Mouse (Mus musculus) midbrain, postnatal 0 days (tissue): ENCODE measurements around the gene Mrps6. TPM values are rescaled to one million over a fixed set of nuclear protein-coding genes. Genes with fewer than 3 reads are reported as not detected.

ENCODE experiments used
- ATAC-seq: fragments of 200-750 bp; cut with Nextera tagmentation; 2 replicates; pipeline ENCODE4 v1.8.0; 2017; ENCODE audit warnings: moderate number of reproducible peaks, mild to moderate bottlenecking, moderate TSS enrichment, moderate library complexity; ENCODE audit not compliant: low FRiP score
- DNase-seq: peaks from one replicate; pipeline ENCODE4 v3.0.0-alpha.2; 2015; ENCODE audit warnings: low spot score
- H3K27ac ChIP-seq: fragments of 300-500 bp; sonication (generic); 2 replicates; pipeline ENCODE4 v1.5.1; 2014; ENCODE audit warnings: low read depth, mild to moderate bottlenecking, low read length, mixed read lengths
- H3K27me3 ChIP-seq: fragments of 300-500 bp; sonication (generic); 2 replicates; pipeline ENCODE4 v1.6.1; 2014; ENCODE audit warnings: low read length, control low read depth, mixed read lengths; ENCODE audit not compliant: insufficient read depth
- H3K36me3 ChIP-seq: fragments of 300-500 bp; sonication (generic); 2 replicates; pipeline ENCODE4 v1.6.1; 2014; ENCODE audit warnings: low read length, control low read depth, mixed read lengths; ENCODE audit not compliant: insufficient read depth
- H3K4me1 ChIP-seq: fragments of 300-500 bp; sonication (generic); 2 replicates; pipeline ENCODE4 v1.6.1; 2014; ENCODE audit warnings: mild to moderate bottlenecking, control low read depth, antibody characterized with exemption, low read length, mixed read lengths; ENCODE audit not compliant: insufficient read depth
- H3K4me2 ChIP-seq: fragments of 300-500 bp; sonication (generic); 2 replicates; pipeline ENCODE4 v1.6.1; 2014; ENCODE audit warnings: low read depth, mild to moderate bottlenecking, low read length, mixed read lengths; ENCODE audit not compliant: poor library complexity, severe bottlenecking
- H3K4me3 ChIP-seq: fragments of 300-500 bp; sonication (generic); 2 replicates; pipeline ENCODE4 v1.5.1; 2014; ENCODE audit warnings: low read depth, mild to moderate bottlenecking, low read length, moderate library complexity
- H3K9ac ChIP-seq: fragments of 300-500 bp; sonication (generic); replicated peaks from 2 replicates; pipeline ENCODE4 v1.6.1; 2014; ENCODE audit warnings: mild to moderate bottlenecking, low read length, moderate library complexity, mixed read lengths; ENCODE audit not compliant: poor library complexity, severe bottlenecking
- H3K9me3 ChIP-seq: fragments of 300-500 bp; sonication (generic); 2 replicates; pipeline ENCODE4 v1.6.1; 2016; ENCODE audit warnings: low read length, control low read depth
- CTCF ChIP-seq: IDR thresholded peaks from 2 replicates; pipeline ENCODE4 v1.5.1; 2016; ENCODE audit warnings: antibody characterized with exemption, mild to moderate bottlenecking
- WGBS: fragments of 180-500 bp; shearing (Covaris S2); extraction: QIAGEN DNeasy Blood & Tissue Kit; methylation state at CpG from one replicate; pipeline ENCODE4 v1.1.7; 2014; 5-methylcytosine and 5-hydroxymethylcytosine counted together
- polyA plus RNA-seq: library from polyadenylated mRNA; unstranded; fragments of >200 nt; fragmentation: Nextera tagmentation; extraction: Ambion mirVana; gene quantifications from 2 replicates; pipeline ENCODE4 v1.2.1, GENCODE M21; 2015
- total RNA-seq: library from RNA; depleted of rRNA; stranded (reverse); fragments of >200 nt; gene quantifications from 2 replicates; pipeline ENCODE4 v1.2.3, GENCODE M21; 2014

Mrps6 gene
- total and polyA plus RNA-seq, 2 experiments from 2014 or later = 38.7 to 148 TPM

- TF ChIP-seq CTCF = no peak
- Histone ChIP-seq H3K4me1 (no peaks in the 10 kb centered on the region), H3K4me3 (no peak overlapping the region), H3K4me2 (no peak overlapping the region), H3K36me3 (no peaks in the 10 kb centered on the region), H3K27ac (no peak overlapping the region), H3K9ac (no peak overlapping the region), H3K9me3 (no peaks in the 10 kb centered on the region), H3K27me3 (no peaks in the 10 kb centered on the region)
- ATAC-seq (no peak), DNase-seq (no peak)
- WGBS = 78% methylated on average over 10 of the region's 10 CpGs
These were observed 25.8 kb downstream of the Mrps6 start for GRCm38 (mm10) chr16:92083771-92084453.

DNA sequence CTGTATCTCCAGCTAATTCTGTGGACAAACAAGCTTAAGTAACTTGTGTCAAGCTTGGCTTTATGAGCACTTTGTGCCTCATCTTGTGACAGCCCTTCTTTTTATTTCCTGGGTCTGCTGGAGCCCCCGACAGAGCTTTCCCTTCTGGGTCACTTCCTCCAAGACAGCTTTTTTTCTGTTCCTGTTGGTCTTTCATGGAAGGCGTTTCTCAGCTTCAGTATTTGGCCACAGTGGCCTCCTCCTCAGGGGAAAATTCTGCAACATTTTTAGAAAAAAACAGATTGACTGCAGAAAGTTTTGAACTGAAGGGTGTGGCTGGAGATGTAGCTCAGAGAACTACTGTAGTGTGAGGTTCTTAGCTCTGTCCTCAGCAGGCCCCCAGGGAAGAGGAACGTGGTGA is 31.2 kb downstream of the Mrps6 start:
- TF ChIP-seq CTCF = no peak
- H3K9ac ChIP-seq = no peak overlapping the region
- no peak for ATAC-seq
- no peak overlapping the region for H3K4me2 ChIP-seq
- H3K4me1 ChIP-seq = no peaks in the 10 kb centered on the region
- H3K4me3 ChIP-seq = no peak overlapping the region
- H3K9me3 ChIP-seq = no peaks in the 10 kb centered on the region
- WGBS = 70% methylated on average over 3 of the region's 3 CpGs
- no peaks in the 10 kb centered on the region for H3K36me3 ChIP-seq
- H3K27ac ChIP-seq = no peak overlapping the region
- no peak for DNase-seq
- H3K27me3 ChIP-seq = no peaks in the 10 kb centered on the region

- ATAC-seq = no peak
- DNase-seq = no peak
- WGBS = 45% methylated on average over 5 of the region's 5 CpGs
These were observed 33.8 kb downstream of the Mrps6 start for GRCm38 (mm10) chr16:92091876-92092275.

GRCm38 (mm10) chr16:92098351-92099051 is 40.4 kb downstream of the Mrps6 start:
- Histone ChIP-seq H3K4me3 (no peak overlapping the region), H3K4me2 (no peak overlapping the region), H3K4me1 (no peaks in the 10 kb centered on the region), H3K27me3 (no peaks in the 10 kb centered on the region), H3K27ac (no peak overlapping the region; the same call in 1 of the 2 replicates), H3K9ac (no peak overlapping the region), H3K9me3 (no peaks in the 10 kb centered on the region), H3K36me3 (peaks cover 7% of the 10 kb centered on the region; the same call in 1 of the 2 replicates)
- TF ChIP-seq CTCF = no peak
- ATAC-seq (no peak), DNase-seq (peak; percentile 26)
- 76% methylated on average over 10 of the region's 10 CpGs for WGBS

More at GRCm38 (mm10) chr16:92091876-92092275, 33.8 kb downstream of the Mrps6 start:
- Histone ChIP-seq H3K9ac (no peak overlapping the region), H3K4me2 (no peak overlapping the region), H3K27me3 (no peaks in the 10 kb centered on the region), H3K36me3 (no peaks in the 10 kb centered on the region), H3K27ac (no peak overlapping the region), H3K4me1 (no peaks in the 10 kb centered on the region), H3K9me3 (no peaks in the 10 kb centered on the region), H3K4me3 (no peak overlapping the region)
- no peak for TF ChIP-seq CTCF

DNA sequence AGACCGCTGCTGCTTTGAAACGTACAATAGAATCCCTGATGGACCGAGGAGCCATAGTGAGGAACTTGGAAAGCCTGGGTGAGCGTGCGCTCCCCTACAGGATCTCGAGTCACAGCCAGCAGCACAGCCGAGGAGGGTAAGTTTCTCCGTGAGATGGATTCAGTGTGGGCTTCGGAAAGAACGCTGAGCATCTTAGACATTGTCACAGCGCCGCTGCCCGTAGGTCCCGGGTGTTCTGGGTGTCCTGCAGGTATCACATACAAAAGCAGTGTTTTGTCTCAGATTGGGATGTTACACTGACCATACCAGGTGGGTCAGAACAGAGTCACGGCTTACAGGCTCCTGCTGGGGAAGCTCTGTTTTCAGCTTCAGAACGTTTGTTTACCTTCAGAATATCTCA is 41.5 kb downstream of the Mrps6 start:
- Histone ChIP-seq H3K27me3 (no peaks in the 10 kb centered on the region), H3K4me3 (no peak overlapping the region), H3K27ac (0 out of 2 replicates have a peak overlapping the region, but pooled peaks have one; percentile 51), H3K9me3 (no peaks in the 10 kb centered on the region), H3K36me3 (peaks cover 7% of the 10 kb centered on the region; the same call in 1 of the 2 replicates), H3K4me1 (no peaks in the 10 kb centered on the region), H3K4me2 (no peak overlapping the region), H3K9ac (no peak overlapping the region)
- ATAC-seq = no peak
- 84% methylated on average over 16 of the region's 16 CpGs for WGBS
- DNase-seq = no peak
- no peak for TF ChIP-seq CTCF

GRCm38 (mm10) chr16:92100111-92100510 is 42.0 kb downstream of the Mrps6 start:
- peak; percentile 66 for DNase-seq
- no peak for TF ChIP-seq CTCF
- H3K27me3 ChIP-seq = no peaks in the 10 kb centered on the region
- H3K9ac ChIP-seq = no peak overlapping the region
- no peaks in the 10 kb centered on the region for H3K9me3 ChIP-seq
- H3K4me2 ChIP-seq = no peak overlapping the region
- H3K4me1 ChIP-seq = no peaks in the 10 kb centered on the region
- 71% methylated on average over 4 of the region's 4 CpGs for WGBS
- ATAC-seq = no peak
- H3K27ac ChIP-seq = 0 out of 2 replicates have a peak overlapping the region, but pooled peaks have one; percentile 51
- H3K4me3 ChIP-seq = no peak overlapping the region
- H3K36me3 ChIP-seq = peaks cover 7% of the 10 kb centered on the region; the same call in 1 of the 2 replicates
